Mouse (Mus musculus): ENCODE data around the gene Nbeal2.

GRCm38 (mm10) chr9:110701114-110702032, 47.4 kb upstream of the Nbeal2 start:
- TF ChIP-seq POLR2A (IDR thresholded peaks at IDR 0.05; ENCODE audit: extremely low read depth, insufficient read depth, low read length) (no peak), CTCF (IDR thresholded peaks at IDR 0.05; ENCODE audit: low read depth, low read length) (no peak)
